Mouse (Mus musculus): ENCODE data around the gene Gm42417.

DNA sequence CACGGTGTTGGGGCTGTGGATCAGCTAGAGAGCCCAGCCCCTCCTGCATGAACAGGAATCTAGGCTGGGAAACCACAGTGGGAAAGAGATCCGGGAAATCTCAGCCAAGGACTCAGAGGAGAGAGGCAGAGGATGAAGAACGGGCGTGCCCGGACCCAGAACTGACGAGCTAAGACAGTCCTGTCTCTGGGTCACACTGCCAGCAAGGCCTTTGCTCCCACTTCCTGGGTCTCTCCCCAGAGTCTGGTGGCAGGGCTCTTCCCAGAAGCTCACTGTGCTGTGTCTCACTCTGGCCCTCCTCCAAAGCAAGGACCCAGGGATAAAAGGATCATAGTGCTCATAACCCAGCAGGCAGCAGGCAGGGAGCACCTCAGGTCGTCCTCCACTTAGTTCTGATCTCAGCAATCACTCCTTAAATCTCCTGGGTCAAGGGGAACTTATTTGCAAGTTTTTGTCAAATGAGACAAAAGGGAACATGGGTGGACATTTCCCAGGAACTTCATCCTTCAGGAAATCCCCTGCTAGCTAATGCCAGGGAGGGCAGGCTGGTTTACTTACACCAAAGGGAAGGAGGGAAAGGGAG lies 30.6 kb upstream of the Gm42417 start:
- no peak for TF ChIP-seq CTCF (IDR thresholded peaks at IDR 0.05; ENCODE audit: control insufficient read depth, insufficient read depth, insufficient read length)
- no peak for TF ChIP-seq USF1 (IDR thresholded peaks at IDR 0.05; ENCODE audit: low read depth)
